Mouse (Mus musculus) c-Kit-negative CD71-positive TER-119-positive erythroid progenitor cells, embryonic 14.5 days (primary cell): ENCODE results near the gene Tep1.
"Not testable (repeated sequence)": the region's sequence is repeated elsewhere in the genome, so short reads cannot be mapped to it uniquely, and the experiment has no call there.

Experiments
- DNase-seq: peaks from one replicate; pipeline ENCODE4 v3.0.0-alpha.2; 2013; ENCODE audit warnings: low read depth, low spot score

Gene Tep1

GRCm38 (mm10) chr14:50868656-50869055 is 1.7 kb downstream of the Tep1 start:
- no peak for DNase-seq

DNA sequence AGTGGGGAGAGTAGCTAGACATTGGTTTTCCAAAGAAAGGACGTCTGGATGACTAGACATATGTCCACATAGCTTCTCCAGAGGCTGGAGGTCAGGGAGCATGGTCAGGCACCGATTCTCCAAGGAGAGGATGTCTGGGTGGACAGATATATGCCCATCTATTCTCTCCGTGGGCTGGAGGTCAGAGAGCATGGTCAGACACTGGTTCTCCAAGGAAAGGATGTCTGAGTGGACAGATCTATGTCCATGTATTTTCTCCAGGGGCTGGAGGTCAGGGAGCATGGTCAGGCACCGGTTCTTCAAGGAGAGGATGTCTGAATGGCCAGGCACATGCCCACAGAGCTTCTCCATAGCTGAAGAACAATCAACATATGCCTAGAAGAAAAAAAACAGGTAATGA is 2.1 kb downstream of the Tep1 start:
- DNase-seq: no peak

GRCm38 (mm10) chr14:50866966-50867365 is 3.4 kb downstream of the Tep1 start:
- DNase-seq: no peak

DNA sequence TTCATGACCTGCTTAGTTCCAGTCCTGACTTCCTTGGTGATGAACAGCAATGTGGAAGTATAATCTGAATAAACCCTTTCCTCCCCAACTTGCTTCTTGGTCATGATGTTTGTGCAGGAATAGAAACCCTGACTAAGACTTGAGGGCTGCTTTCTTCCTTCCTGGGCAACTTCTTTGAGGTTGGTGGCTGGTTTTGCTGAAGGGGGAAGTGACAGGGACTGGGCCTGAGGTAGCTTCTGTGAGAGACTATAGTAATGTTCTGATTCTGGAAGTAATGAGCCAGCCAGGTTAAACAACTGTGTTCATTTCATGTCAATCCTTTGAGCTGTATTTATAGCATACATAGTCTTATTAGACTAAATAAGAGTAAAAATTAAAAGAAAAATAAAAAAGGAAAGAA is 5.4 kb downstream of the Tep1 start:
- not testable (repeated sequence) for DNase-seq

- no peak for DNase-seq
Measured at GRCm38 (mm10) chr14:50862641-50863040, 7.7 kb downstream of the Tep1 start.

DNA sequence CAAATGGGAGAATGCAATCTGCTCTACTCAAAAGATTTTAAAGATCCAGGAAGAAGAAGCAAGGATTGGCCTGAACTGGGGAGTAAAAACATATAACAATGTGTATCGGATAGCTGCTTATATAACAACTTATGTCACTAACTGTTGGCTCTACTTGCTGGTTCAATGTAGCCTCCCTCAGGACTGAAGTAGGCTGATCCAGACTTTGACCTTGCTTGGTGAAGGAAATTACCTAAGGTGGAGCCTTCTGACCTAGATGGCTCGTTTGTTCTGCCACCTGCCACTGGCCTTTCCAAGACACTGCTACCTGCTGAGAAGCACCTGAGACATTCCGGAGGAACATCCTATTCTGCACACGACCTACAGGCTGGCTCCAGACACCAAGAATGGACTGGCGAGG is 14.6 kb downstream of the Tep1 start:
- DNase-seq: no peak

GRCm38 (mm10) chr14:50837236-50837635 is 33.1 kb downstream of the Tep1 start:
- no peak for DNase-seq

- no peak for DNase-seq
Measured at GRCm38 (mm10) chr14:50834435-50834834, 35.9 kb downstream of the Tep1 start.

DNA sequence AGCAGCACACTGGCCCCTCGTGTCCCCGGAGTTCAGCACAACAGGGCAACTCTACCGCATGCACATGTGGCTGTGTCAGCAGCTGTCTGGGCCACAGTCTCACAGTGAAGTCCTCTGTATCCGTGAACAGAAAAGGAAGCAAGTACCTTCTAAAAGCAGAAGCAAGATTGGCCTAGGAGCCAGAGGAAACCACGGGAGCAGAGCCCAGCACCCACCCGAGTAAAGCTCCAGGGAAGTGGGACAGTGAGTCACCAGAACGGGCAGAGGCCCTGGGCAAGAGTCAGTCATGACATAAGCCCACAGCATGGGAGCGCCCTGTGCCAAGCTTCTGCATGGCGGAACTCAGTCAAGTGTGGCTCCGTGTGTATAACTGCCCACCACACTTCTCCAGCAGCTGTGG is 36.4 kb downstream of the Tep1 start:
- no peak for DNase-seq

DNA sequence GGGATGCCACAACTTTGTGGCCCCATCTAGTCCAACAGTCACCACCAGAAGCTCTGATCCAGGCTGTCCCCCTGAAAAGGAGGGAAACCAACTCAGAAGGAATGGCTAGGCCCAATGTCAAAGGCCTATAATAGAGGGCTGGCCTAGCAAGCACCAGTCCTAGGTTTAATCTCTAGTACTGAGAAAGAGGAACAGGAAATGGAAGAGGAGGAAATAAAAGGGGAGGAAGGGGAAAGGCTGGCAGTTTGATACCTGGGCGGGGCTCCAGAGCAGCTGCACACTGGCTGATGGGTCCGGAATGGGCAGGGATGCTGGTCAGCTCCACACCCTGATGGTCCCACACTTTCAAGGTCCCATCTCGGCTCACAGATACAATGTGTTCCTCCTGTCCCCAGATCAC is 40.5 kb downstream of the Tep1 start:
- no peak for DNase-seq

DNA sequence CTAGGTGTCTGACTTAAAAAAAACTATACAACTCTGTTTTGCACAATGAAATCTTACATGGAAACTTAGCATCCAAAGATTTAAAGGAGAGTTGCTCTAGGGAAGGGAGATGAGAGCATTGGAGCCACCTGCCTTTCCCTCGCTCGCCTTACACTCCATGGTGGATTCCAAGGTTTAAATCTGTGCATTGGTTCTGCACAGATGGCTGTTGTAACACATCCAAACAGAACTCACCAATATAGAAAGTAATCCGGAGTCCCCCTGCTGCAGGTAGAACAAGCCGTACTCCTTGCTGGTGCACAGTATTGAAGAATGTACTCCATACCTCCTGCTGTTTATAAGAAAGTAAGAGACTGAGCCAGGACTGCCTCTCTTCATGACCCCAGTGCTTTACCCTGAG is 43.8 kb downstream of the Tep1 start:
- DNase-seq: no peak

GRCm38 (mm10) chr14:50824219-50824618 is 46.1 kb downstream of the Tep1 start:
- DNase-seq: no peak

GRCm38 (mm10) chr14:50823240-50823639 is 47.1 kb downstream of the Tep1 start:
- DNase-seq: no peak

DNA sequence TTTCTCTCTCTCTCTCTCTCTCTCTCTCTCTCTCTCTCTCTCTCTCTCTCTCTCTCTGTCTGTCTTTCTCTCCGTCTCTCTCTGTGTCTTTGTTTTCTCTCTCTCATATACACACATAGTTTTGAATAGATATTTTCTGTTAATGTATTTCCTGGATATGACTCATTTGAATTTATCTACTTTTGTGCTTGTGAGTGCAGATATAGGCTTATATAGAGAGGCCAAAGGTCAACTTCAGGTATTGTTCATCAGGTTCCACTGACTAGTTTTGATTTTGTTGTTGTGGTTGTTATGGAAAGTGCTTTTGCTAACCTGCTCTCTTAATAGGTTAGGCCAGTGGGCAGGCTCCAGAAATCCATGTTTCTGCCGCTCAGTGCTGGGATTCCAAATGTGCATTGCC is 57.3 kb downstream of the Tep1 start:
- no peak for DNase-seq

- DNase-seq: peak; percentile 93
Measured at GRCm38 (mm10) chr14:50807487-50808072, 62.8 kb downstream of the Tep1 start, which contains the start of the genes Ccnb1ip1 and Parp2. TSS of gene Ccnb1ip1 (minus strand) at chr14:50807732. TSS of gene Parp2 (plus strand) at chr14:50807841.

DNA sequence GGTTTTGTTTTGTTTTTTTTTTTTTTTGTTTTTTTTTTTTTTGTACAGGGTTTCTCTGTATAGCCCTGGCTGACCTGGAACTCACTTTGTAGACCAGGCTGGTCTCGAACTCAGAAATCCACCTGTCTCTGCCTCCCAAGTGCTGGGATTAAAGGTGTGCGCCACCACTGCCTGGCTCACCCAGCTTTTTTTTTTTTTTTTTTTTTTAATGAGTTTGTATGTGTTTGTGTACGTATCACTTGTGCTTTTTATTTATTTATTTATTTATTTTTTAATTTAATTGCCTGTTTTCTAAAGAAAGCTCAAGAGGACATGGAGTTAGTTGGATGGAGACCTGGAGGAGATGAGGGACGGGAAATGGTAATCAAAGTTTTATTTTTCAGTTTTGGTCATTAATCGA is 63.9 kb downstream of the Tep1 start:
- not testable (repeated sequence) for DNase-seq

DNA sequence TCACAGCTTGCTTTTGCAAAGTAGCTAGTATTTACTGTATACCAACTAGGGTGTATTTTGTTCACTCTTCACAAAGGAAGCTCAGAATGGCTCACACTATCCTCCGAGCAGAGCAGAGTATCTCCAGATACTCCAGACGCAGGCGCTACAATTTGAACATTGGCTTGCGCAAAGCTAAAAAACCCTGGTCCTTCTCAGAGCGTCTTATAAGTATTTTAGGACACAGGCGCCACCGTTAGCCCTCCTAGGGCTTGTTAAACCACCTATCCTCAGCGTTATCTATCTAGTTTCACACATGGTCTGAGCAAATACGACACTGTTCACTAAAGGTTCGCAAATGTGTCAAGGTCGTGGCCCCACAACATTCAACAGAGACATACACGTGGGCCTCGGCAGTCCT is 65.7 kb downstream of the Tep1 start:
- no peak for DNase-seq

DNA sequence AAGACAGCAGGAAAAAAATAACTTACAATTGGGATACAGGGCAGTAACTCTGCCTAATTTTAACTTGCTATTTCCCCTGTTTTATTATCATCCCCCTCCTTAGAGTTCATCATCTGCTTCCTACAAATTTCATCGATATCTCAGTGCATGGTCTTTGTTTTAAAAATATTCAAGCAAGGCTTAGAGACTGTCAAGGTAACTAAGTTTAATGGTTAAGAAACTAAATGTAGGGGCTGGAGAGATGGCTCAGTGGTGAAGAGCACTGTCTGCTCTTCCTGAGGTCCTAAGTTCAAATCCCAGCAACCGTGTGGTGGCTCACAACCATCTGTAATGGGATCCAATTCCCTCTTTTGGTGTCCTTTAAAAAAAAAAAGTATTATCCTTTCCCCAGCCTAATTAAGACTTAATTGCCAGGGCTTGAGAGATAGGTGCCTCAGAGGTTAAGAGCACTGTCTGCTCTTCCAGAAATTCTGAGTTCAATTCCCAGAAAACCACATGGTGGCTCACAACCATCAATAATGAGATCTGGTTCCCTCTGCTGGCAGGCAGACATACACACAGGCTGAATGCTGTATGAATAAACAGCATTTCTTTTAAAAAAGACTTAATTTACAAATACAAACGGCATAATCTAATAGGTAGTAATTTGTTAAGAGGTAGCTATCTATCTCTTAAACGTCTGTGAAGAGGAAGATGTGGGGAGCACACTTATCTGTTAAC is 67.4 kb downstream of the Tep1 start:
- peak; percentile 71 for DNase-seq

GRCm38 (mm10) chr14:50802441-50802840 is 67.9 kb downstream of the Tep1 start:
- DNase-seq: no peak

GRCm38 (mm10) chr14:50799502-50800259 is 70.7 kb downstream of the Tep1 start:
- no peak for DNase-seq

DNA sequence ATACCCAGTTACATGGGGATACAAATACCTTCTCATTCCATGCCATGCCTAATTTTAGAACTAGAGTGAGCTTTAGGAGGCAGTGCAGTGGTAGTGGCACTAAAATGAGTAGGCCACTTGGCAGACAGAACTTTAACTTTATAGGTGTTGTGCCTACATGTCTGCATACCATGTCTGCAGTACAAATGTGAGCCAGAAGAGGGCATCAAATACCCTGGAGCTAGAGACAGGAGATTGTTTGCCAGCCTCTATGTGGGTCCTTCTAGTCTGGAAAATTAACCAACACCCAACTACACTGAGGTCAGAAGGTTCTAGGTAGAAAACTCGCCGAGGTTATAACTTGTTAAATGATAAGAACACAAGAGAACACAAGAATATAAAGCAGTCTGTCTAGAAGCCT is 71.8 kb downstream of the Tep1 start:
- no peak for DNase-seq

GRCm38 (mm10) chr14:50796464-50796863 is 73.9 kb downstream of the Tep1 start:
- DNase-seq: no peak

DNA sequence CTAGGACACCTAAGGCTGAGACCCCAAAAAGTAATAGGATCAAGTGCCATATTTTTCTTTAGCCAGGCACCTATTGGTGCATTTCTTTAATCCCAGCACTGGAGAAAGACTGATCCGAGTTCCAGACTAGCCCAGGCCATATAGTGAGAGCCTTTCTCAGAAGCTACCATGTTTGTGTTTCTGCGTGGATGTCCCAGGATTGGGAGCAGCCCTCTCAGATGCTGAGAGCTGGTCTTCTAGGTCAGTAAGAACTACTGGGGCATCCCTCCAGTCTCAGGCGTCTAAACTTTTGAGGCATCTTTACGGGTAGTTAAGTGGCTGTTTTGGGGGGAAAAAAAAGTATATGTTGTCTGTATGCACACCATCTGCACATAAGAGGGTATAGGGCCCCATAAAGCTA is 74.4 kb downstream of the Tep1 start:
- no peak for DNase-seq
